Mouse (Mus musculus): ENCODE results near the gene Nfkbib.

- TF ChIP-seq CTCF (conservative IDR thresholded peaks at IDR 0.05; ENCODE audit: insufficient read depth, insufficient read length, low read depth, low read length) (no peak), POLR2A (IDR thresholded peaks at IDR 0.05; ENCODE audit: low read depth, low read length) (no peak)
Observed at GRCm38 (mm10) chr7:28774164-28774563, 6.9 kb upstream of the Nfkbib start.
